Comparison of ENCODE assay signal across 12 mouse cellular contexts in genomic region chr6:63381061-63381611, GRCm38 (mm10).
A peak's percentile ranks its signal among the peaks of the same experiment; 100 is the strongest.
DNase-seq lines count a peak whose midpoint lies in the region; TF ChIP-seq lines count a peak whose summit lies in the region.
"Had no signal": no experiment of that assay in that cellular context is flagged by ENCODE, and none has a peak within 500 bp of the region (broad histone marks: within the 10 kb centered on the region; RNA-seq: fewer than 3 reads in every experiment).

No protein-coding gene starts in this region.

- TF ChIP-seq CTCF in gastrocnemius, adult 2 months (IDR thresholded peaks at IDR 0.05): peak; percentile 15; the same call in 1 of the 2 replicates

- DNase-seq in gastrocnemius, adult 2 months: no peak
- DNase-seq in gastrocnemius, postnatal 25 days: no peak
- DNase-seq in right cerebral cortex, postnatal 14 days: peak; percentile 5
- DNase-seq in right cerebral cortex, postnatal 36 days (ENCODE audit: low spot score in 2 of 2): no peak
- peak; percentile 30 for DNase-seq in cerebellum, adult 8-10 months
- DNase-seq in urinary bladder, postnatal 4 days (ENCODE audit: low spot score in 2 of 2): no peak
- no peak for DNase-seq in adipocyte (ENCODE audit: low spot score)
- DNase-seq in adrenal gland, postnatal 14 days: no peak
- DNase-seq: adrenal gland, postnatal 25 days; lung, postnatal 14 days had no signal

- no peak overlapping the region for H3K4me3 ChIP-seq in gastrocnemius, adult 2 months
- H3K4me3 ChIP-seq: midbrain, embryonic 13.5 days; neural tube, embryonic 15.5 days had no signal

- intact Hi-C loops in gastrocnemius, adult 2 months (cut with DNase I): no loop called here

- no peak overlapping the region for H3K27ac ChIP-seq in gastrocnemius, adult 2 months
- H3K27ac ChIP-seq: midbrain, embryonic 13.5 days; neural tube, embryonic 15.5 days had no signal

Comparison
In these comparisons a context has a peak if more than half of its experiments do, and no peak if none do; other contexts are left out.
1. DNase-seq: peak in right cerebral cortex, postnatal 14 days (single experiment) and cerebellum, adult 8-10 months (single experiment); none in gastrocnemius, adult 2 months (single experiment), gastrocnemius, postnatal 25 days (single experiment), right cerebral cortex, postnatal 36 days (0 of 2), urinary bladder, postnatal 4 days (0 of 2), adipocyte (single experiment) and adrenal gland, postnatal 14 days (single experiment).